Mouse (Mus musculus): ENCODE results near the gene Uhrf1bp1. TPM values are rescaled to one million over a fixed set of nuclear protein-coding genes. Genes with fewer than 3 reads are reported as not detected.
"Not testable (repeated sequence)": the region's sequence is repeated elsewhere in the genome, so short reads cannot be mapped to it uniquely, and the experiment has no call there.

The Uhrf1bp1 gene
- polyA plus RNA-seq, 1 experiment from 2014 or later = 5.0 TPM

GRCm38 (mm10) chr17:27823142-27823905, 32.9 kb upstream of the Uhrf1bp1 start:
- H3K4me2 ChIP-seq = no peak overlapping the region
- no peaks in the 10 kb centered on the region for H3K9me3 ChIP-seq (replicated peaks)
- no peak overlapping the region for H3K27ac ChIP-seq
- ATAC-seq = no peak
- no peaks in the 10 kb centered on the region for H3K36me3 ChIP-seq
- 79% methylated on average over 9 of the region's 9 CpGs for WGBS (ENCODE audit: insufficient replicate concordance)
- H3K4me3 ChIP-seq = no peak overlapping the region
- peaks cover 56% of the 10 kb centered on the region for H3K4me1 ChIP-seq
- H3K9ac ChIP-seq = no peak overlapping the region
- H3K27me3 ChIP-seq (replicated peaks) = no peaks in the 10 kb centered on the region

- peaks cover 10% of the 10 kb centered on the region for H3K27me3 ChIP-seq (replicated peaks)
- H3K9ac ChIP-seq = peak overlapping the region; percentile 22; the same call in 1 of the 2 replicates
- WGBS (ENCODE audit: insufficient replicate concordance) = 19% methylated on average over 1 of the region's 1 CpGs
- H3K27ac ChIP-seq = peak overlapping the region; percentile 80
- H3K4me2 ChIP-seq = peak overlapping the region; percentile 72
- peaks cover 49% of the 10 kb centered on the region for H3K4me1 ChIP-seq
- no peaks in the 10 kb centered on the region for H3K9me3 ChIP-seq (replicated peaks)
- ATAC-seq = no peak
- peak overlapping the region; percentile 53; the same call in 1 of the 2 replicates for H3K4me3 ChIP-seq
- no peaks in the 10 kb centered on the region for H3K36me3 ChIP-seq
Observed at GRCm38 (mm10) chr17:27824941-27825340, 31.3 kb upstream of the Uhrf1bp1 start.

- H3K4me1 ChIP-seq = peaks cover 49% of the 10 kb centered on the region
- H3K4me2 ChIP-seq = peak overlapping the region; percentile 72
- WGBS (ENCODE audit: insufficient replicate concordance) = 7% methylated on average over 3 of the region's 3 CpGs
- no peak for ATAC-seq
- H3K36me3 ChIP-seq = no peaks in the 10 kb centered on the region
- peak overlapping the region; percentile 53 for H3K4me3 ChIP-seq
- peak overlapping the region; percentile 22 for H3K9ac ChIP-seq
- no peaks in the 10 kb centered on the region for H3K9me3 ChIP-seq (replicated peaks)
- H3K27ac ChIP-seq = peak overlapping the region; percentile 80
- peaks cover 10% of the 10 kb centered on the region for H3K27me3 ChIP-seq (replicated peaks)
Observed at GRCm38 (mm10) chr17:27825539-27825938, 30.7 kb upstream of the Uhrf1bp1 start.

- Histone ChIP-seq H3K36me3 (no peaks in the 10 kb centered on the region), H3K9ac (peak overlapping the region; percentile 22; the same call in 1 of the 2 replicates), H3K4me3 (peak overlapping the region; percentile 53), H3K27me3 (replicated peaks) (peaks cover 10% of the 10 kb centered on the region), H3K4me2 (peak overlapping the region; percentile 72), H3K4me1 (peaks cover 44% of the 10 kb centered on the region), H3K27ac (peak overlapping the region; percentile 80), H3K9me3 (replicated peaks) (no peaks in the 10 kb centered on the region)
- WGBS (ENCODE audit: insufficient replicate concordance) = 2% methylated on average over 22 of the region's 22 CpGs
- peak; percentile 80 for ATAC-seq
Observed at GRCm38 (mm10) chr17:27825984-27826905, 30.0 kb upstream of the Uhrf1bp1 start.

- WGBS (ENCODE audit: insufficient replicate concordance) = 3% methylated on average over 8 of the region's 9 CpGs
- peaks cover 10% of the 10 kb centered on the region for H3K27me3 ChIP-seq (replicated peaks)
- peaks cover 37% of the 10 kb centered on the region for H3K4me1 ChIP-seq
- H3K27ac ChIP-seq = peak overlapping the region; percentile 37; the same call in 1 of the 2 replicates
- peak overlapping the region; percentile 72 for H3K4me2 ChIP-seq
- H3K4me3 ChIP-seq = peak overlapping the region; percentile 53
- H3K9me3 ChIP-seq (replicated peaks) = no peaks in the 10 kb centered on the region
- H3K9ac ChIP-seq = no peak overlapping the region; the same call in 1 of the 2 replicates
- no peaks in the 10 kb centered on the region for H3K36me3 ChIP-seq
- no peak for ATAC-seq
Observed at GRCm38 (mm10) chr17:27826908-27827383, 29.3 kb upstream of the Uhrf1bp1 start.

GRCm38 (mm10) chr17:27827511-27827910, 28.7 kb upstream of the Uhrf1bp1 start:
- no peak for ATAC-seq
- Histone ChIP-seq H3K9me3 (replicated peaks) (no peaks in the 10 kb centered on the region), H3K36me3 (no peaks in the 10 kb centered on the region), H3K4me1 (peaks cover 31% of the 10 kb centered on the region), H3K27ac (no peak overlapping the region), H3K9ac (no peak overlapping the region), H3K27me3 (replicated peaks) (peaks cover 14% of the 10 kb centered on the region), H3K4me3 (no peak overlapping the region), H3K4me2 (no peak overlapping the region)
- 51% methylated on average over 6 of the region's 6 CpGs for WGBS (ENCODE audit: insufficient replicate concordance)

GRCm38 (mm10) chr17:27830411-27830810, 25.8 kb upstream of the Uhrf1bp1 start:
- peaks cover 21% of the 10 kb centered on the region for H3K4me1 ChIP-seq
- no peak overlapping the region for H3K27ac ChIP-seq
- H3K9me3 ChIP-seq (replicated peaks) = no peaks in the 10 kb centered on the region
- no peaks in the 10 kb centered on the region for H3K36me3 ChIP-seq
- WGBS (ENCODE audit: insufficient replicate concordance) = 42% methylated on average over 7 of the region's 7 CpGs
- H3K9ac ChIP-seq = no peak overlapping the region
- peaks cover 37% of the 10 kb centered on the region for H3K27me3 ChIP-seq (replicated peaks)
- ATAC-seq = no peak
- H3K4me2 ChIP-seq = no peak overlapping the region
- H3K4me3 ChIP-seq = no peak overlapping the region

GRCm38 (mm10) chr17:27837850-27838249, 18.4 kb upstream of the Uhrf1bp1 start, which contains the start of gene Snrpc:
TSS of gene Snrpc (plus strand) at chr17:27838150.
- ATAC-seq, H3K9ac ChIP-seq: not testable (repeated sequence)
- H3K4me2 ChIP-seq = peak within 1 kb of the TSS; percentile 76

GRCm38 (mm10) chr17:27839469-27840252, 16.6 kb upstream of the Uhrf1bp1 start:
- H3K4me2 ChIP-seq = peak overlapping the region; percentile 76
- peaks cover 20% of the 10 kb centered on the region for H3K4me1 ChIP-seq
- H3K27ac ChIP-seq = peak overlapping the region; percentile 78
- peak overlapping the region; percentile 91 for H3K4me3 ChIP-seq
- H3K9me3 ChIP-seq (replicated peaks) = no peaks in the 10 kb centered on the region
- 3% methylated on average over 35 of the region's 35 CpGs for WGBS (ENCODE audit: insufficient replicate concordance)
- peak overlapping the region; percentile 80 for H3K9ac ChIP-seq
- peaks cover 27% of the 10 kb centered on the region for H3K36me3 ChIP-seq
- H3K27me3 ChIP-seq (replicated peaks) = peaks cover 19% of the 10 kb centered on the region
- peak; percentile 94 for ATAC-seq

More at GRCm38 (mm10) chr17:27837850-27838249, 18.4 kb upstream of the Uhrf1bp1 start, which contains the start of gene Snrpc:
- peaks cover 11% of the 10 kb centered on the region for H3K36me3 ChIP-seq
- H3K4me3 ChIP-seq; H3K27ac ChIP-seq; H3K9me3 ChIP-seq (replicated peaks): not testable (repeated sequence)
- peaks cover 20% of the 10 kb centered on the region for H3K4me1 ChIP-seq
- WGBS (ENCODE audit: insufficient replicate concordance) = 57% methylated on average over 4 of the region's 4 CpGs
- peaks cover 34% of the 10 kb centered on the region for H3K27me3 ChIP-seq (replicated peaks)

- Histone ChIP-seq H3K4me3 (no peak overlapping the region), H3K27me3 (replicated peaks) (no peaks in the 10 kb centered on the region), H3K9ac (no peak overlapping the region; the same call in 1 of the 2 replicates), H3K4me2 (no peak overlapping the region), H3K36me3 (peaks cover 96% of the 10 kb centered on the region), H3K4me1 (0 out of 2 replicates have a peak, but pooled peaks cover 6% of the 10 kb centered on the region), H3K9me3 (replicated peaks) (no peaks in the 10 kb centered on the region), H3K27ac (no peak overlapping the region)
- 80% methylated on average over 1 of the region's 1 CpGs for WGBS (ENCODE audit: insufficient replicate concordance)
- ATAC-seq = no peak
Observed at GRCm38 (mm10) chr17:27848351-27848750, 7.9 kb upstream of the Uhrf1bp1 start.

GRCm38 (mm10) chr17:27851076-27851475, 5.2 kb upstream of the Uhrf1bp1 start:
- H3K27me3 ChIP-seq (replicated peaks) = no peaks in the 10 kb centered on the region
- no peaks in the 10 kb centered on the region for H3K9me3 ChIP-seq (replicated peaks)
- 37% methylated on average over 3 of the region's 3 CpGs for WGBS (ENCODE audit: insufficient replicate concordance)
- H3K9ac ChIP-seq = no peak overlapping the region
- H3K4me2 ChIP-seq = no peak overlapping the region
- H3K27ac ChIP-seq = no peak overlapping the region
- no peak for ATAC-seq
- H3K4me3 ChIP-seq = no peak overlapping the region
- H3K4me1 ChIP-seq = peaks cover 14% of the 10 kb centered on the region
- H3K36me3 ChIP-seq = peaks cover 82% of the 10 kb centered on the region

Measured in liver, embryonic 12.5 days (tissue).